Mouse (Mus musculus) G1E (cell line): ENCODE results near the gene Ncbp1. TPM values are rescaled to one million over a fixed set of nuclear protein-coding genes. Genes with fewer than 3 reads are reported as not detected.

Experiments used
- ATAC-seq: 2 replicates; pipeline ENCODE4 v1.8.0; 2016; ENCODE audit warnings: mild to moderate bottlenecking; ENCODE audit not compliant: insufficient number of reproducible peaks, poor library complexity, low FRiP score, severe bottlenecking; ENCODE audit errors: extremely low read depth
- DNase-seq: peaks from one replicate; pipeline ENCODE4 v3.0.0; 2012; ENCODE audit warnings: low spot score
- H3K27me3 ChIP-seq: 2 replicates; pipeline ENCODE4 v1.6.1; 2012; ENCODE audit warnings: mild to moderate bottlenecking, low read length, inconsistent platforms; ENCODE audit not compliant: insufficient read depth
- H3K36me3 ChIP-seq: replicated peaks from 2 replicates; pipeline ENCODE3; 2012; ENCODE audit warnings: mild to moderate bottlenecking, inconsistent platforms
- H3K4me1 ChIP-seq: 2 replicates; pipeline ENCODE4 v1.6.1; 2012; ENCODE audit warnings: low read depth, low read length, inconsistent platforms, mixed read lengths; ENCODE audit not compliant: insufficient read depth
- H3K4me3 ChIP-seq: 2 replicates; pipeline ENCODE4 v1.5.1; 2012; ENCODE audit warnings: low read depth, mild to moderate bottlenecking, inconsistent platforms, low read length, moderate library complexity, mixed read lengths
- H3K9me3 ChIP-seq: replicated peaks from 2 replicates; pipeline ENCODE4 v1.6.1; 2012; ENCODE audit warnings: inconsistent platforms
- CTCF ChIP-seq: IDR thresholded peaks from 2 replicates; pipeline ENCODE4 v1.5.1; 2012; ENCODE audit warnings: low read depth, low read length, inconsistent platforms, mixed read lengths
- GATA1 ChIP-seq: IDR thresholded peaks from 2 replicates; pipeline ENCODE4 v1.6.1; 2012; ENCODE audit warnings: borderline replicate concordance, low read length, inconsistent platforms, mixed read lengths
- GATA2 ChIP-seq: IDR thresholded peaks from 2 replicates; pipeline ENCODE4 v1.6.1; 2012; ENCODE audit warnings: low read depth, low read length, inconsistent platforms, borderline replicate concordance
- POLR2AphosphoS5 ChIP-seq: IDR thresholded peaks from 2 replicates; pipeline ENCODE4 v1.6.1; 2012; ENCODE audit warnings: low read depth, low read length, inconsistent platforms; ENCODE audit not compliant: insufficient replicate concordance
- TAL1 ChIP-seq: conservative IDR thresholded peaks from 2 replicates; pipeline ENCODE4 v1.6.1; 2012; ENCODE audit warnings: low read depth, low read length, inconsistent platforms, mixed read lengths
- polyA plus RNA-seq: library from polyadenylated mRNA; stranded (reverse); fragments of >175 nt; gene quantifications from 2 replicates; pipeline ENCODE4 v1.2.3, GENCODE M21; 2012
- total RNA-seq, 2 experiments: library from RNA; stranded (forward) in 1 of 2; stranded (reverse) in 1 of 2; fragments of 200-1000 nt in 1 of 2; fragments of >200 nt in 1 of 2; fragmentation: Nextera tagmentation in 1 of 2; gene quantifications; 2 replicates each; pipeline ENCODE4 v1.2.3; 2014 to 2017

The Ncbp1 gene
- total and polyA plus RNA-seq, 3 experiments = 17.6 to 119 (median 109) TPM

DNA sequence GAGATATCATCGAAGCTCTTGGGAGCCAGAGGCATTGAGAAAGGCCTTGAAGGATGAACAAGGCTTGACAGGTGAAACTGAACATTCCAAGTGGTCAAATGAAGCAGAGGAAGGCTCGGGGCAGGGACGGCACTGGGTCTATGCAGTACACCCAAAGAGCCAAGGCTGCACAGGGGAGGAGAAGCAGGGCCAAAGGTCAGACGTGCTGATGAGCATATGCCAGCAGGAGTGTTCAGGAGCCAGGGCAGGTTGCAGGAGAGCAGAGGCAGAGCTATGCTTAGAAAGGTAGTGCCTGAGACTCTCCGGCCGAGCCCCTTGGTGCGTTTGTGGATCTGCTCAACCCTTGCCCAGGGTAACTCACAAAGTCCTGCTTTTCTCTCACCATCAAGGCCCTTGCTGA is 41.9 kb upstream of the Ncbp1 start:
- no peak for DNase-seq
- Histone ChIP-seq H3K9me3 (no peaks in the 10 kb centered on the region), H3K36me3 (no peaks in the 10 kb centered on the region), H3K4me1 (no peaks in the 10 kb centered on the region), H3K4me3 (no peak overlapping the region), H3K27me3 (no peaks in the 10 kb centered on the region)
- no peak for ATAC-seq
- no peak for TF ChIP-seq CTCF
- no peak for TF ChIP-seq TAL1
- TF ChIP-seq GATA2 = no peak
- TF ChIP-seq GATA1 = no peak
- TF ChIP-seq POLR2AphosphoS5 = no peak

DNA sequence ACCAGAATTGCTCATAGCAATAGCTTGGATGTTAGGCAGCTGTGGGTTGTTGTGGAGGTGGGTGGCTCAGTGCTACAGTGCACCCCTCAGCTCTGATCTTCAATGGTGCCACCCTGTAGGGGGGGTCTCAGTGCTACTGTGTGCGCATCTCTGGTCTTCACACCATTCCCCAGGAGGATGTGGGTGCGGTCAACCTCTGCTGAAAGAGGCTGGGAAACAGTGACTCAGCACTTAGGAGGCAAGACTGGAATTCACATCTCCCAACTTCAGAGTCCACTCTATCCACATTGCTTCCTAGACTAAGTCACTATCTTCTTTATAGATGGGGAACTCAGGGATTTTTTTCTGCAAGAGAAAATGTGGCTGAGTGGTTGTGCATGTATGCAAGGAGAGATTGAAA is 40.8 kb upstream of the Ncbp1 start:
- no peaks in the 10 kb centered on the region for H3K4me1 ChIP-seq
- TF ChIP-seq CTCF (no peak), GATA2 (no peak), TAL1 (no peak)
- no peaks in the 10 kb centered on the region for H3K36me3 ChIP-seq
- H3K4me3 ChIP-seq = no peak overlapping the region
- DNase-seq = no peak
- H3K9me3 ChIP-seq = no peaks in the 10 kb centered on the region
- no peaks in the 10 kb centered on the region for H3K27me3 ChIP-seq
- ATAC-seq = no peak

DNA sequence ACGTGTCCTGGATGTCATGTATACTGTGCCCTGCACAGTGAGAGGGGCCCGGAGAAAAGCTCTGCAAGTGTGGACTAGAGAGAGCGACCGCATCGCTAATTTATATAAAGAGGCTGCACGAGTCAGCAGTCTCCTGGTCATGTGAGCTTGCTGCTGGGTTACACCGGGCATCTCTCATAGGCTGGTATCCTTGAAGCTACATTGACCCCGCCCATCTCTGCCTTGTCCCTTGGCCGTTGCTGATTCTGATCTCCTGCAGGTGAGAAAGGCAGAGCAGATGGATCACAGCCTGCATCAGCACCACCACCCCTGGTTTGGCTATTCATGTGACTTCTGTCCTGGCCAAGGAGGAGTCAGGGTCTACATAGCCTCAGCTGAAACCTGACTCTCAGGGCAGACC is 39.3 kb upstream of the Ncbp1 start:
- no peaks in the 10 kb centered on the region for H3K36me3 ChIP-seq
- DNase-seq (no peak), ATAC-seq (no peak)
- no peaks in the 10 kb centered on the region for H3K4me1 ChIP-seq
- no peaks in the 10 kb centered on the region for H3K27me3 ChIP-seq
- H3K9me3 ChIP-seq = no peaks in the 10 kb centered on the region
- no peak overlapping the region for H3K4me3 ChIP-seq
- TF ChIP-seq TAL1 = no peak
- TF ChIP-seq GATA1 = no peak
- TF ChIP-seq GATA2 = no peak
- no peak for TF ChIP-seq CTCF
- no peak for TF ChIP-seq POLR2AphosphoS5

DNA sequence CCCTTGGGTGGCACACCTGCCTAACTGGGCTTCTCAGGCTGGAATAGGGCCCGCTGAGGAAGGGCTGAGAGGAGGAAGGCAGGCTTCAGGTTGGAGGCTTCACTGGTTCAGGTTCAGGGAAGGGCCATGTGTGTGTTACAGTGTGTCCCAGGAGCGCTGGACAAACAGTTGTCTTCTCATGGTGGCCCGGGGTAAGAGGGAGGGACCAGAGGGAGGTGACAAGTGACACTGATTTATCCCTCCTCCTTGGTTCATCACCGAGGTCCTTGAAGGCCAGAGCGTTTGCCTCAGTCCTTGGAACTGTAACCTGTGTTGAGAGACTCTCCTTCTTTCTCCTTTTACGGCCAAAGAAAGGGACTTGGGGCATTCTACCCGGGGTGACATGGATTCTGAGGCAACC is 37.9 kb upstream of the Ncbp1 start:
- ATAC-seq (no peak), DNase-seq (no peak)
- Histone ChIP-seq H3K4me1 (no peaks in the 10 kb centered on the region), H3K9me3 (no peaks in the 10 kb centered on the region), H3K36me3 (no peaks in the 10 kb centered on the region), H3K27me3 (no peaks in the 10 kb centered on the region), H3K4me3 (no peak overlapping the region)
- TF ChIP-seq CTCF (no peak), POLR2AphosphoS5 (no peak), GATA1 (no peak), TAL1 (no peak), GATA2 (no peak)

DNA sequence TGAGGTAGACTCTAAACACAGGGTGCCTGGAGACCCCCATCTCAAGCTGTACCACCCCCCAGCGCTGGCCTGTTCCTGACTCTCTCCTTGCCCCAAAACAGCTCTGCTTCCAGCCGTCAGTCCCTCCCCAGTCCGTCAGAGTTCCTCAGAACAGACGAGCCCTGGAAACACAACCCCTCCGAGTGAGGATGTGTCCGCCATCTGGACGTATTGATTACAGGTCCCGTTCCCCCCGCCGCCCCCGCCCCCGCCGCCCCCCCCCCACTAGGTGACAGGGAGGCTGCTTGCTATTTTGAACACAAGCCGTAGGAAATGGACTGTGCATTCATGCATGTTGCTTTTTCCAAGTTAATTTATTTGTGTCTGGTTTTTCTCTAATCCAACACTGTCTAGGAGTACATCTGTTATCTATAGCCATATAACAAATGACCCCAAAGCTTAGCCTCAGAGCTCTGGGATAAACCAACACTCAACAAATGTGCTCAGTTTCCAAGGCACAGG is 37.2 kb upstream of the Ncbp1 start:
- Histone ChIP-seq H3K4me3 (no peak overlapping the region), H3K9me3 (no peaks in the 10 kb centered on the region), H3K4me1 (no peaks in the 10 kb centered on the region), H3K36me3 (no peaks in the 10 kb centered on the region), H3K27me3 (no peaks in the 10 kb centered on the region)
- TF ChIP-seq TAL1 (no peak), CTCF (no peak), POLR2AphosphoS5 (no peak), GATA1 (no peak), GATA2 (no peak)
- DNase-seq (no peak), ATAC-seq (no peak)

DNA sequence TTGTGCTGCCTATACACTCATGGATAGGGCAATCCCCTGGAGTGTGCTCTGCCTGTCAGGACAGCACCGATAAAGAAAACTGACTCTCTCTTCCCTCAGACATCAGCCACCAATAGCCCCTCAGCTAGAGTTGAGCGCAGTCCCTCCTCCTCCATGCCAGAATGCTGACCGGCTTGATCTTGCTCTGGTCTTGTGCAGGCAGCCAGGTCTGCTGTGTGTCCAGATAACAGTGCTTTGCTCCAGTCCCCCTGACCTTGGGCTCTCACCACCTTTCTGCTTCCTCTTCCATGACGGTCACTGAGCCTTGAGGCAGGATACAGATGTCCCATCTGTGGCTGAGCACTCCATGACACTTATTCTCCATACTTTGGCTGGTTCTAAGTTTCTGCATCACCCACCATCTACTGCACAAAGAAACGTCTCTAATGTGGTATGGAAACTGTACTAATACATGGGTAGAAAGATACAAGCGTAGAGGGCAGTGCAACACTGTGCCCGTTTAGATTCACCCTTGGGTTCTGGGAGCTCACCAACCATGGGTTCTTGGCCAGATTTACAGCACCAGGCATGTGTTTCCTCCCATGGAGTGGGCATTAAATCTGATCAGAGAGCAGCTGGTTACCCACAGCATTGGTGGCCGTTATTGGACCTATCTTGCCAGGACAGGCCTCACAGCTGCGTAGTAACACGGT is 36.2 kb upstream of the Ncbp1 start:
- Histone ChIP-seq H3K4me3 (no peak overlapping the region), H3K4me1 (no peaks in the 10 kb centered on the region), H3K36me3 (no peaks in the 10 kb centered on the region), H3K9me3 (no peaks in the 10 kb centered on the region), H3K27me3 (no peaks in the 10 kb centered on the region)
- ATAC-seq (no peak), DNase-seq (no peak)
- TF ChIP-seq CTCF = no peak
- no peak for TF ChIP-seq GATA2
- no peak for TF ChIP-seq TAL1
- no peak for TF ChIP-seq GATA1
